Mouse (Mus musculus): Measurements from ENCODE around the gene Iqcf1. TPM values are rescaled to one million over a fixed set of nuclear protein-coding genes. Genes with fewer than 3 reads are reported as not detected.

Iqcf1 gene
- total RNA-seq, 2 experiments from 2014 or later = not detected

GRCm38 (mm10) chr9:106464751-106465541, 34.8 kb upstream of the Iqcf1 start:
- intact Hi-C loops (cut with DNase I) = no loop called here
- DNase-seq = peak; percentile 66 to 67

DNA sequence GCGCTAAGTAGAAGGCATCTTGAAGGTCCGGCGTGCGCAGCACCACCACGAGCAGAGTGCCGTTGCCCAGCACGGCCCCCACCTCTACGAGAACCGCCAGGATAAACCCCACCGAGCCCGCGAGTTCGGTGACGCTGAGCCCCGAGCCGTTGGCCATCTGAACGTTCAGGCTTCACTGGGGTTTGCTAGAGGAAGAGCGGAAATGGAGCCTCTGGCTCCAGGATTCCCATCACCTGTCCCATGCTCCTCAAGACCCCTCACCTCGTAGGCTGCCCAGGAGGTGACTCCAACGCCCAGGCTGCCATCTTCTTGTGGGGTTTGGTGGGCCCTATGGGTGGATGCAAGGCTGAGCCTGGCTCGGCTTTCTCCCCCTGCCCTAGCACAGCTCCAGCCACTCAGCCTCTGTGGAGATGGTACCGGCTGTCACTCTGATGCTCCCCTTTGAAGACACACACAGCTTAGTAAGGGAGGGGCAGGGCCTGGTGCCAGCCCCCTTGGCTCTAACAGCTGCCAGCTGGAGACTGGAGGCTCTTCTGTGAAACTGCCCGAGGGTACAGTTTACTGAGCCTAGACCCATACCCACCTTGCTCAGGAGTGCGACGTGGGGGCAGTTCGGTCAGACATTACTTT, 34.1 kb upstream of the Iqcf1 start, which contains the start of gene Gpr62:
TSS of gene Gpr62 (minus strand) at position 368 of the 630 bp plus-strand sequence.
- peak in 1 of 2 experiments; percentile 31 for DNase-seq
- intact Hi-C loops (cut with DNase I) = no loop called here

DNA sequence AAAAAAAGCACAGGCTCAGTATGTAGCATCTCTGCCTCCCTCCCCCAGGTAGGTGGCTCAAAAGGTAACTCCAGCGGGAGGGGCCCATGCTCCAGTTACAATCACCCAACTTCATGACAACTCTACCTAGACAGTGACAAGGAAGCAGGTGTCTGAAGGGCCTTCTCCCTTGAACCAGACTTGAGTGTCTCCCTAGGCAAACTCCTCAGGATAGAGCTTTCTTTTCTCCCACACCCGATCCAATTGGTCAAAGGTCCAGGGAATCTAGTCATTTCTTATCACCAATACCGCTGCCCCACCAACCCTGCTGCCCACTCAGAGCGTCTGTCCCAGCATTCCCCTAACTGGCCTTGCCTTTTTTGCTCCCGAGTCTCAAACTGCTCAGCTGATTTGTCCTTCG, 33.0 kb upstream of the Iqcf1 start:
- intact Hi-C loops (cut with DNase I) = no loop called here
- no peak for DNase-seq

DNA sequence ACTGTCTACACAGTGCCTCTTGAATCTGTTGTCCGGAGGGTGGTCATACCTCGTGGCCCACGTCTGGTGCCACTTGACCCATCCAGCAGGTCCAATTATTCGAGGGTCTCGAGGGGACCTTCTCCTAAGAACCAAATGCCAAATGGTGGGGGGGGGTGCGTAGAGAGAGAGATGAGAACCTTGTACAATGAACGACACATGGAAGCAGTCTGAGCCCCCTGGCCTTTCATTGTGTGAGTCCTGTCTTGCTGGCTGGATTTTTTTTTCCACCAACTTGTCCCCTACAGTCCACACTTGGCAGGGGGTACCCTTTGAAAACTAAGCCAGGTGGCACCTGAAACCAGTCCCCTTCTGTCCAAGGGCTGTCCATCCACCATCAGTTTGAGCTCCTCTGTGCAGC, 32.0 kb upstream of the Iqcf1 start:
- intact Hi-C loops (cut with DNase I) = no loop called here
- DNase-seq = no peak

DNA sequence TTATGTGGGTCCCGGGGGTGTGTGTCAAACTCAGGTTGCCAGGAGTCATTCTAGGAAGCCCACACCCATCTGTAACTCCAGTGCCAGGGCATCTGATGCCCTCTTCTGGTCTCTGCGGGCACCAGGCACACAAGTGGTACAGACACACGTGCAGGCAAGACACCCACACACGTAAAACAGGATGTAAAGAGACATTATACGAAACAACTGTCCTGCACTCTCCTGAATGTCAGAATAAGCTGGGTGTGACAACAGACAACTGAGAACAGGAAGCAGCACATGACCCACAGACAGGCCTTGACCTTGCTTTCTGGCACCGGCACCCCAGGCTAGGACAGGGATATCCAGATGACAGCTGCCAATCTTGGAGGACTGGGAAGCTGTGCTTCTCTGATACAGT, 30.4 kb upstream of the Iqcf1 start:
- intact Hi-C loops (cut with DNase I) = no loop called here
- no peak for DNase-seq

DNA sequence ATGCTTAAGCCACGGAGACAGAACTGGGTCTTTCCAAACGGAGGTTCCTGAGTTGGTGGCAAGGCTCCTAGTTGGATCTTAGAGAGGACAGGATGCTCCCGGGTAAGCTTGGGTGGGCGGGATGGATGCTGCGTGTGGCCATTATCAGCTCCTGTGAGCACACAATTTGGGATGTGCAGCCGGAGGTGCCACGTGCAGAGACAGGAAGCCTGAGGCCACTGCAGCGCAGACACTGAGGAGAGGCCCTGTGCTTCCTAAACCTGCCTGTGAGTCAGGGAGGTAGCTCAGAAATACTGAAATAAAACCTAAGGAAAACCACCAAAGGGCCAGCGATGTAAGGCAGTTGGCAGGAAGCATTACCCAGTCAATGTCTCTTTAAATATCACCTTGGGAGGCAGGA, 30.0 kb upstream of the Iqcf1 start:
- DNase-seq = no peak
- intact Hi-C loops (cut with DNase I) = no loop called here

- no peak for DNase-seq
- intact Hi-C loops (cut with DNase I) = no loop called here
Measured at GRCm38 (mm10) chr9:106470991-106471750, 28.6 kb upstream of the Iqcf1 start.

DNA sequence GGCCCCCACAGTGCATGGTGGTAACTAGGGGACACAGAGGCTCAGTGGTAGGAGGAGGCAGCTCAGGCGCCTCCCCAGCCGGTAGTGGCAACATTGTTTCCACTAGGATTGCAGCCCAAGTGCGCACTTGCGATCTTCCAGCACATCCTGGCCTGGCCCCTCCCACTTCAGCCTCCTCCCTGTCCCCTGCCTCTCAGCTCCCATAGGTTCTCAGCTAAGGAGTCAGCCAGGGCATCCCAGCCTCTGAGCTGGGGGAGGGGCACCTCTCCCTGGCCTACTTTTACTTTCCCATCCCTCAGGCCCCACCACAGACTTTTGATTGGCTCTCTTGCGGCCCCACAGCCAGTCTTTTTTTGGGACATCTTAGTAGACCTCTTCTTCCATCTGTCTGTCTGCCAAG, 27.9 kb upstream of the Iqcf1 start:
- intact Hi-C loops (cut with DNase I) = loop anchor here (2.0 kb wide), 1 partner anchor 183 kb away; no protein-coding TSS in a partner anchor
- DNase-seq = peak; percentile 76 to 77

DNA sequence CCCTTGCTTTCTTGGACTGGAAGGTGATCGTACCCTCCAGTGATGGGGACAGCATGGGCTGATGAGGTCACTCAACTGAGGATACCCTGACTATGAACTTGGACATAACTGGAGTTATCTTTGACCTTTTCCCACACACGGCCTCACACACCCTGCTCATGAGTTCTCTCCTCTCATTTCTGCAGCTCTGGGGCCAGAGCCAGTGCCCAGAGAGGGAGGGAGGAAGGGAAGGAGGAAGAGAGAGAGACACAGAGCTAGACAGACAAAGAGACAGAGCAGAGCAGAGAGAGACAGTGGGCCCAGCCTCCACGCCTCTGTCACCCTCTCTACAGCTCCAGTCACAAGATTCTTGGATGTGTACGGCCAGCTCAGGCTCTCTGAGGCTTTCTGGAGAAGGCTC, 27.4 kb upstream of the Iqcf1 start:
- intact Hi-C loops (cut with DNase I) = loop anchor here (2.0 kb wide), 1 partner anchor 184 kb away; no protein-coding TSS in a partner anchor
- no peak for DNase-seq

GRCm38 (mm10) chr9:106473081-106473752, 26.6 kb upstream of the Iqcf1 start:
- DNase-seq = no peak
- intact Hi-C loops (cut with DNase I) = loop anchor here (2.0 kb wide), 1 partner anchor 184 kb away; no protein-coding TSS in a partner anchor

DNA sequence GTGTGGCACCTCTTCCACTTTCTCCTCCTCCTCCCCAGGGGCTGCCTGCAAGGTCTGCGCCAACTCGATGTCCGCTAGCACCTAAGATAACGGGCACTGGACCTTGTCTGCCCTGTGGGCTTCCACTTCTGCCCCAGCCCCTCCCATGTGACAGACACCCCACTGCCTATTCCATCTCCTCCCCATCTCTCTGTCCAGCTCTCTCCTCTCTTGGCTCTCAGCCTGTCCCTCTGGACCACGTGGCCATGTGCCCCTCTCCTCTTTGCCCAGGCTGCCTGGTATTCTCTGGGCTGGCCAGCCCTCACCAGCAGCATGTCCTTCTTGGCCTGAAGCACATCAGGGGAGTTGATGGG, 26.0 kb upstream of the Iqcf1 start:
- intact Hi-C loops (cut with DNase I) = loop anchor here (2.0 kb wide), 1 partner anchor 185 kb away; no protein-coding TSS in a partner anchor
- DNase-seq = no peak

DNA sequence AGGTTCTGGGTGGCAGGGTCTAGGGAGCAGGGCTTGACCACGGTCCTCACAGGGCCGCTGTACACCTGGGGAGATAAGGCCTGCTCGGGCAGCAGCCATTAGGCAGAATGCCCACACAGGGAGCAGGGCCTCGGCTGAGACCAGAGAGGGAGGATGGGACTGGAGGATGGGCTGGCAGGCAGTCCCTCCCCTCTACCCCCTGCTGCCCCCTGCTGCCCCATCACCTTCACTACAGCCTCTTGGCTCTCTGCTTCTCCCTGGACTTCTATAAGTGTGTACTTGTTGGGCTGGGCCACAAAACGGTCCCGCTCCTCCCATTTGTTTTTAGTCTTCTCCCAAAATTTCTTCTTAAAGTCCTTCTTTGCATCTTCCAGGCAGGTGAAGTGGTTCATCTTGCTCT, 25.3 kb upstream of the Iqcf1 start:
- DNase-seq = peak; percentile 76 to 85
- intact Hi-C loops (cut with DNase I) = no loop called here

DNA sequence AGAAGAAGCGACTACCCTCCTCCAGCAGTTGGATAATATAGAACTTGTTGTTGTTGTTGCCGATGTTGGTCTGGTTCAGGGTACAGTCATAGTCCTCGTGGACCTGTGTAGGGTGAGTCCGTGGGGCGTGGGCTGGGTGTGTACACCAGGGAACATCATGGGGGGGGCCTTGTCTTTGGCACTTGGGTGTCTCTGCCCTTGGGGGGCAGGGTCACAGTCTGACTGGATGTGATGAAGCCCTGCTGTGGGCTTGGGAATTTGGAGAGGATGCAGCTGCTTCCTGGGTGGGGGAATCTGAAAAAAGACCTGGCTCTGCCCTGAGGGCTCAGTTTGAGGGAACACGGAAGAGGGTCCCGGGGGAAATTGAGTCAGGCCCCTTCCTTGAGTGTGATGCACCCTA, 24.7 kb upstream of the Iqcf1 start:
- DNase-seq = peak in 1 of 2 experiments; percentile 59
- intact Hi-C loops (cut with DNase I) = loop anchor here (5.0 kb wide), 1 partner anchor 168 kb away; no protein-coding TSS in a partner anchor

DNA sequence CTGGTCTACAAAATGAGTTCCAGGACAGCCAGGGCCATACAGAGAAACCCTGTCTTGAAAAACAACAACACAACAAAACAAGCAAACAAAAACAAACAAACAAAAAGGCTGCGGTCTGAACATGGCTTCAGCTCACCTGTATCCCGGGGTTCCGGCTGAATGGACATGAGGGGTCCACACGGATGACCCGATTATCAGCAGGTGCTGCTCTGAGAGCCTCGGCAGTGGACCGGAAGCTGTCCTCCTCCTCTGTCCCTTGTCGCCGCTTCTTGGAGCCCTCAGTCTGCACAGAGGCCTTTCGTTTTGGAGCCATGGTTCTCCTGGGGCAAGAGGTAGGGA, 24.1 kb upstream of the Iqcf1 start, which contains the start of gene Rrp9:
TSS of gene Rrp9 (plus strand) at position 301 of the 339 bp plus-strand sequence.
- no peak for DNase-seq
- intact Hi-C loops (cut with DNase I) = loop anchor here (1.0 to 5.0 kb wide), 4 partner anchors 27 to 193 kb away; partner anchors contain the start of gene Rpl29

GRCm38 (mm10) chr9:106476002-106476923, 23.5 kb upstream of the Iqcf1 start:
- DNase-seq = peak; percentile 83 to 84
- intact Hi-C loops (cut with DNase I) = loop anchor here (1.0 to 5.0 kb wide), 4 partner anchors 28 to 193 kb away; partner anchors contain the start of gene Rpl29

- peak; percentile 99 to 100 for DNase-seq
- intact Hi-C loops (cut with DNase I) = loop anchor here (1.0 to 5.0 kb wide), 4 partner anchors 29 to 194 kb away; partner anchors contain the start of gene Rpl29
Measured at GRCm38 (mm10) chr9:106476924-106477484, 22.8 kb upstream of the Iqcf1 start, which contains the start of gene Parp3. Gene Parp3, minus strand, starts transcription at chr9:106476949.

GRCm38 (mm10) chr9:106477649-106478048, 22.1 kb upstream of the Iqcf1 start:
- DNase-seq = no peak
- intact Hi-C loops (cut with DNase I) = loop anchor here (2.0 to 5.0 kb wide), 3 partner anchors 49 to 195 kb away; partner anchors contain the start of gene Rpl29

- peak in 1 of 2 experiments; percentile 1 for DNase-seq
- intact Hi-C loops (cut with DNase I) = loop anchor here (5.0 kb wide), 1 partner anchor 171 kb away; no protein-coding TSS in a partner anchor
Measured at GRCm38 (mm10) chr9:106478101-106478500, 21.7 kb upstream of the Iqcf1 start.

GRCm38 (mm10) chr9:106480541-106480940, 19.2 kb upstream of the Iqcf1 start:
- DNase-seq = no peak
- intact Hi-C loops (cut with DNase I) = no loop called here
